Mouse (Mus musculus) forebrain, embryonic 15.5 days (tissue): Measurements from ENCODE around the gene Eif4a3. TPM values are rescaled to one million over a fixed set of nuclear protein-coding genes. Genes with fewer than 3 reads are reported as not detected.

ENCODE experiments used
- ATAC-seq: fragments of 200-750 bp; cut with Nextera tagmentation; replicated peaks from 2 replicates; pipeline ENCODE4 v1.8.0; 2017; ENCODE audit warnings: mild to moderate bottlenecking, moderate TSS enrichment, moderate library complexity
- H3K27ac ChIP-seq: fragments of 300-500 bp; sonication (generic); replicated peaks from 2 replicates; pipeline ENCODE4 v1.5.1; 2015; ENCODE audit warnings: mild to moderate bottlenecking, inconsistent platforms
- H3K27me3 ChIP-seq: fragments of 300-500 bp; sonication (generic); 2 replicates; pipeline ENCODE4 v1.6.1; 2015; ENCODE audit warnings: inconsistent platforms
- H3K36me3 ChIP-seq: fragments of 300-500 bp; sonication (generic); 2 replicates; pipeline ENCODE4 v1.6.1; 2015; ENCODE audit warnings: mild to moderate bottlenecking, inconsistent platforms
- H3K4me1 ChIP-seq: fragments of 300-500 bp; sonication (generic); 2 replicates; pipeline ENCODE4 v1.6.1; 2015; ENCODE audit warnings: inconsistent platforms
- H3K4me2 ChIP-seq: fragments of 300-500 bp; sonication (generic); replicated peaks from 2 replicates; pipeline ENCODE4 v1.6.1; 2015; ENCODE audit warnings: mild to moderate bottlenecking, inconsistent platforms
- H3K4me3 ChIP-seq: fragments of 300-500 bp; sonication (generic); 2 replicates; pipeline ENCODE4 v1.5.1; 2015; ENCODE audit warnings: mild to moderate bottlenecking, inconsistent platforms
- H3K9ac ChIP-seq: fragments of 300-500 bp; sonication (generic); replicated peaks from 2 replicates; pipeline ENCODE4 v1.6.1; 2015; ENCODE audit warnings: mild to moderate bottlenecking, inconsistent platforms
- H3K9me3 ChIP-seq: fragments of 300-500 bp; sonication (generic); 2 replicates; pipeline ENCODE4 v1.6.1; 2016; ENCODE audit warnings: inconsistent platforms
- WGBS: fragments of 180-500 bp; shearing (Covaris S2); methylation state at CpG from one replicate; pipeline ENCODE4 v1.1.7; 2015; ENCODE audit warnings: mixed read lengths; 5-methylcytosine and 5-hydroxymethylcytosine counted together
- polyA plus RNA-seq: library from polyadenylated mRNA; unstranded; fragments of >200 nt; fragmentation: Nextera tagmentation; extraction: Ambion mirVana; gene quantifications from 2 replicates; pipeline ENCODE4 v1.2.1, GENCODE M21; 2015

The Eif4a3 gene
- 302 and 313 TPM in 2 replicates for polyA plus RNA-seq

DNA sequence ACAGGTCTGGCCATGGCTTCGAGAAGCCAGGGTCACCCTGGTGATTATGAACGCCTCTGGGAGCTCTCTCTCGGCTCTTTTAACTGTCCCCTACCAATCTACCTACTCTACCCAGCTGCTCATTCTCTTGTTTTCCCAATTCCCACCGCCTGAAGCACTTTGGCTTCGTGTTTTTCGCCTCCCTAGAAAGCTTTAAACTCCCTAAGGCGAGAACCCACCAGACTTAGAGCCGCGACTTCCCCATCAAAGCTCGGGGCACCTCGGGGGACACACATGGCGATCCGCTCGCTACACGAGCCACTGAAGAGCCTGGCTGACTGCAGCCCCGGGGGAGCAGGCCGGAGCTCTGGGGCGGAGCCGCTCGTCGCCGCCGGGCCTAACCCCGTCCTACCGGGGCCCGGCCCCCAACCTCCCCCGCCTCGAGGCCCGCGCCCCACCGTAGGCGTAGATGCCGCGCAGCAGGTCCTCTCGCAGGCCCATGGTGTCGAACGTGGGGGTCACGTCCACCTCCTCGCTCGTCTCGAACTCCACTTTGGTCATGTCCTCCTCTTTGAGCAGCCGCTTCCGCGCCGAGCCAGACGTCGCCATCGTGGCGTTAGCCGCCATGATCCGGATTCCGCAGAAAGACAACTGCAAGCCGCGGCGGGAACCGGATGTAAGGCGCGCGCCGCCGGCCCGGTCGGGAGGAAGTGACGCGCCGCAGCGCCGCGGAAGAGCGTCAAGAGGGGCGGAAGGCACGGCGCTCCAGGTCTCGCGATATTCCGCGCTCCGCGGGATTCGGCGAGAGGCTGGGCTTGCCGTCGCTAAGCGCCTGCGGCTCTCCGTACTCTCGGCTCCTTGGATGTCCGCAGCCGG lies at the start of gene Eif4a3:
Gene Eif4a3 (minus strand): TSS at position 699 of the 855 bp plus-strand sequence.
- Histone ChIP-seq H3K9me3 (no peaks in the 10 kb centered on the region), H3K4me1 (peaks cover 26% of the 10 kb centered on the region), H3K4me3 (peak within 1 kb of the TSS; percentile 97), H3K27me3 (no peaks in the 10 kb centered on the region), H3K9ac (peak within 1 kb of the TSS; percentile 95), H3K27ac (peak within 1 kb of the TSS; percentile 98), H3K36me3 (peaks cover 32% of the 10 kb centered on the region), H3K4me2 (peak within 1 kb of the TSS; percentile 70)
- peak; percentile 98 for ATAC-seq
- WGBS: 0% methylated on average over 89 of the region's 89 CpGs

DNA sequence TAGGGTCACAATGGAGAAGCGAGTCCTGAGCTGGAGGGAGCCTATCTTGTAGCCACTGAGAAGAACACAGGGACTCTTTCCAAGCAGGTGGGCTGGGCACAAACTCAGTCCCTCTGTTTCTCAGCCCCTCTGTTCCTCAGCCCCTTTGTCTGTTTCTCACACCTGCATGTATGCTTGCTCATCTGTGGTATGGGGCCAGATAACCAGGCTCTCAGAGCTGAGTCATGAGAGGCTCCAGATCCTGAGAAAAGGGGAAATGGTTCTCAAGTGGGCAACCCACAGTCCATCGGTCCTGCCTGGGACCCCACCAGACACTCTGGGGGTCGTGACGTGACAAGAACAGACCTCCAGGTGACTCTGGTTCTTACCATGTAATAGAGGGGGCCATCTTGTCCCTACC lies 47.2 kb upstream of the Eif4a3 start:
- Histone ChIP-seq H3K36me3 (no peaks in the 10 kb centered on the region), H3K9ac (no peak overlapping the region), H3K4me2 (no peak overlapping the region), H3K4me1 (no peaks in the 10 kb centered on the region), H3K9me3 (no peaks in the 10 kb centered on the region), H3K4me3 (no peak overlapping the region), H3K27me3 (no peaks in the 10 kb centered on the region), H3K27ac (no peak overlapping the region)
- ATAC-seq: no peak
- WGBS: 92% methylated on average over 4 of the region's 4 CpGs

GRCm38 (mm10) chr11:119344865-119345264 lies 45.0 kb upstream of the Eif4a3 start:
- Histone ChIP-seq H3K27ac (no peak overlapping the region), H3K9me3 (no peaks in the 10 kb centered on the region), H3K27me3 (no peaks in the 10 kb centered on the region), H3K4me3 (no peak overlapping the region), H3K9ac (no peak overlapping the region), H3K4me2 (no peak overlapping the region), H3K4me1 (no peaks in the 10 kb centered on the region), H3K36me3 (no peaks in the 10 kb centered on the region)
- ATAC-seq: no peak
- 75% methylated on average over 6 of the region's 6 CpGs for WGBS

GRCm38 (mm10) chr11:119344178-119344577 lies 44.3 kb upstream of the Eif4a3 start:
- WGBS: 92% methylated on average over 8 of the region's 8 CpGs
- Histone ChIP-seq H3K27ac (no peak overlapping the region), H3K27me3 (no peaks in the 10 kb centered on the region), H3K36me3 (no peaks in the 10 kb centered on the region), H3K4me1 (no peaks in the 10 kb centered on the region), H3K4me3 (no peak overlapping the region), H3K9me3 (no peaks in the 10 kb centered on the region), H3K9ac (no peak overlapping the region), H3K4me2 (no peak overlapping the region)
- ATAC-seq: no peak

- Histone ChIP-seq H3K4me3 (no peak overlapping the region), H3K9me3 (no peaks in the 10 kb centered on the region), H3K4me2 (no peak overlapping the region), H3K9ac (no peak overlapping the region), H3K4me1 (no peaks in the 10 kb centered on the region), H3K27me3 (no peaks in the 10 kb centered on the region), H3K36me3 (no peaks in the 10 kb centered on the region), H3K27ac (no peak overlapping the region)
- WGBS: 10% methylated on average over 5 of the region's 5 CpGs
- no peak for ATAC-seq
These were observed 39.7 kb upstream of the Eif4a3 start for GRCm38 (mm10) chr11:119339637-119340036.

- Histone ChIP-seq H3K27me3 (no peaks in the 10 kb centered on the region), H3K27ac (no peak overlapping the region), H3K9me3 (no peaks in the 10 kb centered on the region), H3K4me1 (no peaks in the 10 kb centered on the region), H3K4me2 (no peak overlapping the region), H3K36me3 (no peaks in the 10 kb centered on the region), H3K4me3 (no peak overlapping the region), H3K9ac (no peak overlapping the region)
- no peak for ATAC-seq
- 45% methylated on average over 5 of the region's 5 CpGs for WGBS
These were observed 39.3 kb upstream of the Eif4a3 start for GRCm38 (mm10) chr11:119339179-119339578.

GRCm38 (mm10) chr11:119338271-119339059 lies 38.6 kb upstream of the Eif4a3 start:
- WGBS: 76% methylated on average over 10 of the region's 10 CpGs
- H3K4me1 ChIP-seq: no peaks in the 10 kb centered on the region
- H3K4me3 ChIP-seq: no peak overlapping the region
- no peak for ATAC-seq
- H3K9me3 ChIP-seq: no peaks in the 10 kb centered on the region
- H3K4me2 ChIP-seq: no peak overlapping the region
- no peaks in the 10 kb centered on the region for H3K36me3 ChIP-seq
- H3K27ac ChIP-seq: no peak overlapping the region
- no peaks in the 10 kb centered on the region for H3K27me3 ChIP-seq
- H3K9ac ChIP-seq: no peak overlapping the region

DNA sequence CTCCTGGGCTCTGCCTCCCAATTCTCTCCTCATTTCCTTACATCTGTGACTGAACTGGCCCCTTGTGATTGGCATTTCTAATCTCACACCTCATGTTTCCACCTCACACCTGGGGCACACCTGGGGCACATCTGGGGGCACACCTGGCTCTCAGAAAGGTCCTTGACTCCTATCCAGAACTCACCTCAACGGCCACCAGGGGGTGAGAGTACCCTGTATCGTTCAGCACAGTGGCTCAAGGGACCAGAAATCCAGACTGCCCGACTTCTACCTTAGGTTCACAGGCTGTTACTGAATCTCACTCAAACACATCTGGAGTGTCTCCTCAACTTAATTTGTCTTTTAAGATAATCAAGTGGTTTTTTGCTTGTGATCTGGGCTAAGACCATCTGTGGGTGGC lies 32.1 kb upstream of the Eif4a3 start:
- Histone ChIP-seq H3K4me3 (no peak overlapping the region), H3K4me1 (no peaks in the 10 kb centered on the region), H3K4me2 (no peak overlapping the region), H3K36me3 (no peaks in the 10 kb centered on the region), H3K9ac (no peak overlapping the region), H3K27me3 (no peaks in the 10 kb centered on the region), H3K9me3 (no peaks in the 10 kb centered on the region), H3K27ac (no peak overlapping the region)
- no peak for ATAC-seq
- 41% methylated on average over 3 of the region's 3 CpGs for WGBS

GRCm38 (mm10) chr11:119330592-119330991 lies 30.7 kb upstream of the Eif4a3 start:
- Histone ChIP-seq H3K9me3 (no peaks in the 10 kb centered on the region), H3K4me3 (no peak overlapping the region), H3K36me3 (no peaks in the 10 kb centered on the region), H3K27ac (no peak overlapping the region), H3K4me1 (no peaks in the 10 kb centered on the region), H3K4me2 (no peak overlapping the region), H3K27me3 (no peaks in the 10 kb centered on the region), H3K9ac (no peak overlapping the region)
- WGBS: 58% methylated on average over 4 of the region's 4 CpGs
- no peak for ATAC-seq

GRCm38 (mm10) chr11:119325068-119325467 lies 25.2 kb upstream of the Eif4a3 start:
- H3K4me2 ChIP-seq: no peak overlapping the region
- ATAC-seq: no peak
- no peak overlapping the region for H3K27ac ChIP-seq
- no peak overlapping the region for H3K4me3 ChIP-seq
- no peaks in the 10 kb centered on the region for H3K27me3 ChIP-seq
- H3K36me3 ChIP-seq: no peaks in the 10 kb centered on the region
- H3K9me3 ChIP-seq: no peaks in the 10 kb centered on the region
- no peaks in the 10 kb centered on the region for H3K4me1 ChIP-seq
- WGBS: 78% methylated on average over 1 of the region's 1 CpGs
- H3K9ac ChIP-seq: no peak overlapping the region

GRCm38 (mm10) chr11:119322521-119322920 lies 22.6 kb upstream of the Eif4a3 start:
- no peaks in the 10 kb centered on the region for H3K36me3 ChIP-seq
- H3K9ac ChIP-seq: no peak overlapping the region
- 80% methylated on average over 13 of the region's 13 CpGs for WGBS
- no peak for ATAC-seq
- no peak overlapping the region for H3K4me3 ChIP-seq
- H3K4me1 ChIP-seq: no peaks in the 10 kb centered on the region
- H3K27ac ChIP-seq: no peak overlapping the region
- no peak overlapping the region for H3K4me2 ChIP-seq
- no peaks in the 10 kb centered on the region for H3K27me3 ChIP-seq
- no peaks in the 10 kb centered on the region for H3K9me3 ChIP-seq

DNA sequence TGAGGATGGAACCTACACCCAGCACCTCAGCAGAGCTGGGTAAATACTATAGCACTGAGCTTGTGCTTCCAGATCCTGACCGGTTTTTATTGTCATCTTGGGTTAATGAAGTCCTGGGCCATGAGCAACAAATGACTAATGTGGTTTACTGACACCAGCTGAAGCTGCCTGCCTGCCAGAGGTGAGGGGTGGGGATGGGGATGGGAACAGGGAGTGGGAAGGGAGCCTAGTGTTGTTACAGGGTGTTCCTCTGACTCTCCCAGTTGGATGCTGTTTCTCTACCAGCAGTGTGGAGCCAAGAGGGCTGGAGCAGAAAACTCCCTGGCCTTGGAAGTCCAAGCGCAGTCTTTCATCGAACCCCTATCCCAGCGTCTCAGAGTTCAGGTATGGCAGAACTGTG lies 16.8 kb upstream of the Eif4a3 start:
- Histone ChIP-seq H3K36me3 (no peaks in the 10 kb centered on the region), H3K27ac (no peak overlapping the region), H3K9me3 (no peaks in the 10 kb centered on the region), H3K4me3 (no peak overlapping the region), H3K9ac (no peak overlapping the region), H3K4me1 (no peaks in the 10 kb centered on the region), H3K4me2 (no peak overlapping the region), H3K27me3 (no peaks in the 10 kb centered on the region; the same call in 1 of the 2 replicates)
- WGBS: 86% methylated on average over 4 of the region's 4 CpGs
- no peak for ATAC-seq
